Comparison of ENCODE assay signal across 8 mouse cellular contexts in the genomic region with DNA sequence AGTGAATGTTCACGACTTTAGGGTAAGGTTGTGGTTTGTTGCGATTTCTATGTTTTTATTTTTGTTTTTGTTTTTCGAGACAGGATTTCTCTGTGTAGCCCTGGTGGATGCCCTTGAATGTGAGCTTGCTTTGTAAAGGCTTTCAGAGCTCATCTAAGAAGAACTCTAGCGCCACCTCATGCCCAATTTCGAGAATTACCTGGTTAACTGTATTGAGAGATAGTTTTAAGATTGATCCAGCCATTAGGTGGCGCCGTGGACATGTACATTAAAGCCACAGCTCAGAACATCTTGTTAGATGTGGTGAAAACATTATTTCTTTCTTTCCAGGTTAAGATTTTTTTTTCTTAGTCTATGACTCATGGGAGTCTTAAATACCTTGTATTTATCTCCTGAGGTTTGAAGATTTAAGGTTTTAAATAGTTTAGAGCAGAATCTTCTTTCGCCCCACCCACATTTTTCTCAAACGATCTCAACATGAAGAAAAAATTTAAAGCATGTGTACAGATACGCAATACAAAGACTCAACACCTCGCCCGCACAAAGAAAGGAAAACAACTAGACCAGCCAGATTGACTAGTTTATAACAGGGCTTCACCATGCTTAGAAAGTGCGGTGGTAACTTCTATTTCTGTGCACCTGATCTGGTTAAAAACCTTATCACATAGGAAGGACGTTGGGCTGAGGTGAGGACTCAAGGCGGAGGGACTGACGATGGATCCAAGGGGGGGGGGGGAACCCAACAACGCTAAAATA. TPM values are rescaled to one million over a fixed set of nuclear protein-coding genes. Genes with fewer than 3 reads are reported as not detected.
A peak's percentile ranks its signal among the peaks of the same experiment; 100 is the strongest.
DNase-seq lines count a peak whose midpoint lies in the region; ATAC-seq lines count a peak whose summit lies in the region.

No protein-coding gene starts in this region.

- no peak overlapping the region for H3K9ac ChIP-seq in hindbrain, embryonic 14.5 days

- no peaks in the 10 kb centered on the region for H3K27me3 ChIP-seq in hindbrain, embryonic 14.5 days (ENCODE audit: control insufficient read depth, insufficient read depth, low read length)

- no peak overlapping the region for H3K27ac ChIP-seq in hindbrain, embryonic 14.5 days

- no peak overlapping the region for H3K4me3 ChIP-seq in hindbrain, embryonic 14.5 days (replicated peaks; ENCODE audit: low read length)

- H3K4me1 ChIP-seq in hindbrain, embryonic 14.5 days (replicated peaks; ENCODE audit: control insufficient read depth, insufficient read depth, low read length): no peaks in the 10 kb centered on the region

- peak; percentile 95 for DNase-seq in R1 (ENCODE audit: low read depth, low spot score)
- peak; percentile 83 to 94 for DNase-seq in cerebellum, postnatal 25 days
- peak; percentile 93 to 100 for DNase-seq in frontal cortex, postnatal 36 days (ENCODE audit: low spot score in 2 of 2)
- peak; percentile 100 for DNase-seq in hindbrain, embryonic 14.5 days (ENCODE audit: low spot score)
- DNase-seq in layer of hippocampus, postnatal 25 days (ENCODE audit: extremely low spot score in 1 of 2, low spot score in 1 of 2): peak; percentile 72 to 98
- DNase-seq in lung, postnatal 14 days: peak; percentile 98
- DNase-seq in retina, postnatal 1 day: peak; percentile 96
- DNase-seq in urinary bladder, postnatal 14 days (ENCODE audit: low spot score): peak; percentile 96

- no peaks in the 10 kb centered on the region for H3K9me3 ChIP-seq in hindbrain, embryonic 14.5 days (ENCODE audit: control insufficient read depth, low read length)

- 39% methylated on average over 17 of the region's 17 CpGs for WGBS in hindbrain, embryonic 14.5 days

- H3K36me3 ChIP-seq in hindbrain, embryonic 14.5 days (replicated peaks; ENCODE audit: control insufficient read depth, insufficient read depth): no peaks in the 10 kb centered on the region

- peak overlapping the region; percentile 33; the same call in 1 of the 2 replicates for H3K4me2 ChIP-seq in hindbrain, embryonic 14.5 days (replicated peaks)

- ATAC-seq in hindbrain, embryonic 14.5 days (ENCODE audit: low FRiP score): peak; percentile 89

RNA-seq across cellular contexts. Expression of a gene that starts 40.1 kb away (rescaled TPM):
- polyA plus RNA-seq in hindbrain, embryonic 14.5 days (2014; fragmentation: Nextera tagmentation; extraction: Ambion mirVana): 9.1 and 10.2 TPM in 2 replicates
- 10 to 100 TPM; 20.5 to 25.2 TPM for total RNA-seq in layer of hippocampus, postnatal 25 days (2021)
